Mouse (Mus musculus): ENCODE data around the gene Pom121l2. TPM values are rescaled to one million over a fixed set of nuclear protein-coding genes. Genes with fewer than 3 reads are reported as not detected.
A peak's percentile ranks its signal among the peaks of the same experiment; 100 is the strongest.

Gene Pom121l2
- polyA plus RNA-seq, 1 experiment from 2014 or later = not detected

GRCm38 (mm10) chr13:21940811-21941321 lies 40.1 kb upstream of the Pom121l2 start:
- no peaks in the 10 kb centered on the region for H3K9me3 ChIP-seq (ENCODE audit: control insufficient read depth, low read length)
- H3K27me3 ChIP-seq (ENCODE audit: control insufficient read depth, insufficient read depth, low read length) = peaks cover 2% of the 10 kb centered on the region; the same call in 1 of the 2 replicates
- H3K9ac ChIP-seq (ENCODE audit: low read depth, low read length) = no peak overlapping the region
- WGBS = under 1% methylated on average over 16 of the region's 16 CpGs
- peak overlapping the region; percentile 30; the same call in 1 of the 2 replicates for H3K27ac ChIP-seq (ENCODE audit: low read depth, low read length)
- peak; percentile 29; the same call in 1 of the 2 replicates for ATAC-seq (ENCODE audit: low FRiP score, low TSS enrichment)
- peak overlapping the region; percentile 43 for H3K4me3 ChIP-seq (ENCODE audit: low read length)
- H3K4me1 ChIP-seq (ENCODE audit: control insufficient read depth, insufficient read depth, low read length) = no peaks in the 10 kb centered on the region
- no peaks in the 10 kb centered on the region for H3K36me3 ChIP-seq (ENCODE audit: control insufficient read depth, insufficient read depth, low read length)
- peak overlapping the region; percentile 41 for H3K4me2 ChIP-seq (replicated peaks; ENCODE audit: low read depth, low read length)

GRCm38 (mm10) chr13:21943644-21944043 lies 37.4 kb upstream of the Pom121l2 start:
- WGBS = 74% methylated on average over 1 of the region's 1 CpGs

GRCm38 (mm10) chr13:21944592-21944925 lies 36.4 kb upstream of the Pom121l2 start:
- WGBS = under 1% methylated on average over 7 of the region's 7 CpGs
- peak; percentile 61 for ATAC-seq (ENCODE audit: low FRiP score, low TSS enrichment)
- Histone ChIP-seq H3K27ac (ENCODE audit: low read depth, low read length) (peak overlapping the region; percentile 80; the same call in 1 of the 2 replicates), H3K9ac (ENCODE audit: low read depth, low read length) (peak overlapping the region; percentile 48; the same call in 1 of the 2 replicates), H3K9me3 (ENCODE audit: control insufficient read depth, low read length) (no peaks in the 10 kb centered on the region), H3K4me1 (ENCODE audit: control insufficient read depth, insufficient read depth, low read length) (no peaks in the 10 kb centered on the region), H3K27me3 (ENCODE audit: control insufficient read depth, insufficient read depth, low read length) (no peaks in the 10 kb centered on the region), H3K4me2 (replicated peaks; ENCODE audit: low read depth, low read length) (peak overlapping the region; percentile 45), H3K36me3 (ENCODE audit: control insufficient read depth, insufficient read depth, low read length) (peaks cover 12% of the 10 kb centered on the region), H3K4me3 (ENCODE audit: low read length) (peak overlapping the region; percentile 87)

More at GRCm38 (mm10) chr13:21943644-21944043, 37.4 kb upstream of the Pom121l2 start:
- H3K4me2 ChIP-seq (replicated peaks; ENCODE audit: low read depth, low read length) = no peak overlapping the region
- no peak overlapping the region for H3K4me3 ChIP-seq (ENCODE audit: low read length)
- peaks cover 4% of the 10 kb centered on the region; the same call in 1 of the 2 replicates for H3K36me3 ChIP-seq (ENCODE audit: control insufficient read depth, insufficient read depth, low read length)
- H3K9ac ChIP-seq (ENCODE audit: low read depth, low read length) = no peak overlapping the region
- no peak overlapping the region for H3K27ac ChIP-seq (ENCODE audit: low read depth, low read length)
- no peaks in the 10 kb centered on the region for H3K4me1 ChIP-seq (ENCODE audit: control insufficient read depth, insufficient read depth, low read length)
- no peaks in the 10 kb centered on the region for H3K9me3 ChIP-seq (ENCODE audit: control insufficient read depth, low read length)
- no peak for ATAC-seq (ENCODE audit: low FRiP score, low TSS enrichment)
- H3K27me3 ChIP-seq (ENCODE audit: control insufficient read depth, insufficient read depth, low read length) = peaks cover 2% of the 10 kb centered on the region; the same call in 1 of the 2 replicates

- no peaks in the 10 kb centered on the region for H3K27me3 ChIP-seq (ENCODE audit: control insufficient read depth, insufficient read depth, low read length)
- peak within 1 kb of the TSS; percentile 87 for H3K4me3 ChIP-seq (ENCODE audit: low read length)
- H3K9ac ChIP-seq (ENCODE audit: low read depth, low read length) = peak within 1 kb of the TSS; percentile 88
- WGBS = under 1% methylated on average over 47 of the region's 50 CpGs
- H3K27ac ChIP-seq (ENCODE audit: low read depth, low read length) = peak within 1 kb of the TSS; percentile 80
- H3K4me2 ChIP-seq (replicated peaks; ENCODE audit: low read depth, low read length) = peak within 1 kb of the TSS; percentile 45
- H3K9me3 ChIP-seq (ENCODE audit: control insufficient read depth, low read length) = no peaks in the 10 kb centered on the region
- peaks cover 18% of the 10 kb centered on the region for H3K36me3 ChIP-seq (ENCODE audit: control insufficient read depth, insufficient read depth, low read length)
- ATAC-seq (ENCODE audit: low FRiP score, low TSS enrichment) = peak; percentile 94
- no peaks in the 10 kb centered on the region for H3K4me1 ChIP-seq (ENCODE audit: control insufficient read depth, insufficient read depth, low read length)
Measured at GRCm38 (mm10) chr13:21944926-21945740, 35.9 kb upstream of the Pom121l2 start, which contains the start of gene Zfp184. TSS of gene Zfp184 (plus strand) at chr13:21945094.

GRCm38 (mm10) chr13:21969269-21969668 lies 11.7 kb upstream of the Pom121l2 start:
- Histone ChIP-seq H3K4me1 (ENCODE audit: control insufficient read depth, insufficient read depth, low read length) (no peaks in the 10 kb centered on the region), H3K36me3 (ENCODE audit: control insufficient read depth, insufficient read depth, low read length) (no peaks in the 10 kb centered on the region), H3K4me2 (replicated peaks; ENCODE audit: low read depth, low read length) (no peak overlapping the region), H3K4me3 (ENCODE audit: low read length) (no peak overlapping the region), H3K9me3 (ENCODE audit: control insufficient read depth, low read length) (no peaks in the 10 kb centered on the region), H3K9ac (ENCODE audit: low read depth, low read length) (no peak overlapping the region), H3K27ac (ENCODE audit: low read depth, low read length) (no peak overlapping the region), H3K27me3 (ENCODE audit: control insufficient read depth, insufficient read depth, low read length) (no peaks in the 10 kb centered on the region)
- WGBS = 70% methylated on average over 1 of the region's 1 CpGs
- ATAC-seq (ENCODE audit: low FRiP score, low TSS enrichment) = no peak

GRCm38 (mm10) chr13:21969816-21970215 lies 11.2 kb upstream of the Pom121l2 start:
- Histone ChIP-seq H3K27me3 (ENCODE audit: control insufficient read depth, insufficient read depth, low read length) (no peaks in the 10 kb centered on the region), H3K36me3 (ENCODE audit: control insufficient read depth, insufficient read depth, low read length) (no peaks in the 10 kb centered on the region), H3K27ac (ENCODE audit: low read depth, low read length) (no peak overlapping the region), H3K4me3 (ENCODE audit: low read length) (no peak overlapping the region), H3K9me3 (ENCODE audit: control insufficient read depth, low read length) (no peaks in the 10 kb centered on the region), H3K4me2 (replicated peaks; ENCODE audit: low read depth, low read length) (no peak overlapping the region), H3K9ac (ENCODE audit: low read depth, low read length) (no peak overlapping the region), H3K4me1 (ENCODE audit: control insufficient read depth, insufficient read depth, low read length) (no peaks in the 10 kb centered on the region)
- ATAC-seq (ENCODE audit: low FRiP score, low TSS enrichment) = no peak
- WGBS = 68% methylated on average over 2 of the region's 2 CpGs

- Histone ChIP-seq H3K27me3 (ENCODE audit: control insufficient read depth, insufficient read depth, low read length) (no peaks in the 10 kb centered on the region), H3K36me3 (ENCODE audit: control insufficient read depth, insufficient read depth, low read length) (no peaks in the 10 kb centered on the region), H3K27ac (ENCODE audit: low read depth, low read length) (no peak overlapping the region), H3K9me3 (ENCODE audit: control insufficient read depth, low read length) (no peaks in the 10 kb centered on the region), H3K4me1 (ENCODE audit: control insufficient read depth, insufficient read depth, low read length) (no peaks in the 10 kb centered on the region), H3K4me3 (ENCODE audit: low read length) (no peak overlapping the region), H3K9ac (ENCODE audit: low read depth, low read length) (no peak overlapping the region), H3K4me2 (replicated peaks; ENCODE audit: low read depth, low read length) (no peak overlapping the region)
- no peak for ATAC-seq (ENCODE audit: low FRiP score, low TSS enrichment)
- 28% methylated on average over 3 of the region's 3 CpGs for WGBS
Measured at GRCm38 (mm10) chr13:21971641-21972040, 9.4 kb upstream of the Pom121l2 start.

GRCm38 (mm10) chr13:21974221-21974725 lies 6.7 kb upstream of the Pom121l2 start:
- Histone ChIP-seq H3K9ac (ENCODE audit: low read depth, low read length) (peak overlapping the region; percentile 59), H3K36me3 (ENCODE audit: control insufficient read depth, insufficient read depth, low read length) (no peaks in the 10 kb centered on the region), H3K27me3 (ENCODE audit: control insufficient read depth, insufficient read depth, low read length) (peaks cover 3% of the 10 kb centered on the region; the same call in 1 of the 2 replicates), H3K27ac (ENCODE audit: low read depth, low read length) (peak overlapping the region; percentile 38), H3K4me3 (ENCODE audit: low read length) (peak overlapping the region; percentile 53), H3K4me1 (ENCODE audit: control insufficient read depth, insufficient read depth, low read length) (no peaks in the 10 kb centered on the region), H3K4me2 (replicated peaks; ENCODE audit: low read depth, low read length) (peak overlapping the region; percentile 4), H3K9me3 (ENCODE audit: control insufficient read depth, low read length) (no peaks in the 10 kb centered on the region)
- ATAC-seq (ENCODE audit: low FRiP score, low TSS enrichment) = peak; percentile 88
- WGBS = under 1% methylated on average over 23 of the region's 23 CpGs
